Mouse (Mus musculus) E14TG2a.4 (cell line): ENCODE data around the gene Stk39.

Experiments used
- CTCF ChIP-seq: conservative IDR thresholded peaks from 2 replicates; pipeline ENCODE4 v1.5.1; 2014; ENCODE audit warnings: low read length
- NANOG ChIP-seq: IDR thresholded peaks from 2 replicates; pipeline ENCODE4 v1.6.1; 2014; ENCODE audit warnings: borderline replicate concordance, low read length, mixed read lengths

GRCm38 (mm10) chr2:68281575-68281974 is 190.5 kb downstream of the Stk39 start:
- TF ChIP-seq CTCF (no peak), NANOG (no peak)
